24 mouse cellular contexts compared by ENCODE assay signal in the genomic region with DNA sequence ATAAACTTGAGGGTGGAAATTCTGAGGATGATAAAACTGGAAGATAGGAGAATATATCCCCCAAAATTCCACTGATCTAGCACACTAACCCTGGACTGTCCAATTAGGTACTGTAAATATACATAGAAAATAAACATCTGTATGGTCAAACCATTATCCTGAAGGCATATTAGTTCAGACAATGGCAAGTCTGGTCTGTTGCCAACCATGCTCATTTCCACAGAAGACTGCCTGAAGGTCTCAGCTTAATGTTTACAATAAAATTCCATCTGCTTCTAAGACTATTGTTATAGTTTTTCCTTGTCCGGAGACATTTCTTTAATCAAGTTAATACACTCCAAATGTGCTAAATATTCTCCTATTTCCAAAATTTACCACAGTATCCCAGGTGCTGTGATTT.
"Had no signal": no experiment of that assay in that cellular context is flagged by ENCODE, and none has a peak within 500 bp of the region (broad histone marks: within the 10 kb centered on the region; RNA-seq: fewer than 3 reads in every experiment).

No protein-coding gene starts in this region.

- H3K9ac ChIP-seq: heart, embryonic 12.5 days; hindbrain, embryonic 12.5 days; hindbrain, embryonic 14.5 days; intestine, embryonic 15.5 days; limb, embryonic 12.5 days had no signal

- H3K36me3 ChIP-seq: heart, embryonic 10.5 days; heart, embryonic 12.5 days; hindbrain, embryonic 10.5 days; hindbrain, embryonic 12.5 days; intestine, embryonic 15.5 days; limb, embryonic 10.5 days; limb, embryonic 12.5 days had no signal

- H3K27ac ChIP-seq: gastrocnemius, adult 2 months; heart, embryonic 10.5 days; hindbrain, embryonic 10.5 days; hindbrain, embryonic 12.5 days; hindbrain, embryonic 14.5 days; intestine, embryonic 15.5 days; layer of hippocampus, adult 2 months; left cerebral cortex, adult 2 months; limb, embryonic 10.5 days; limb, embryonic 12.5 days had no signal

- ATAC-seq: hindbrain, embryonic 16.5 days; inflammation-experienced regulatory T-cells, adult 6 months; intestine, embryonic 15.5 days; intestine, postnatal 0 days had no signal

- H3K4me3 ChIP-seq: gastrocnemius, adult 2 months; heart, embryonic 10.5 days; heart, embryonic 12.5 days; hindbrain, embryonic 10.5 days; hindbrain, embryonic 12.5 days; intestine, embryonic 15.5 days; layer of hippocampus, adult 2 months; left cerebral cortex, adult 2 months; limb, embryonic 10.5 days; limb, embryonic 12.5 days had no signal

- H3K4me2 ChIP-seq: heart, embryonic 12.5 days; hindbrain, embryonic 12.5 days; hindbrain, embryonic 14.5 days; intestine, embryonic 15.5 days; limb, embryonic 12.5 days had no signal

- H3K9me3 ChIP-seq: heart, embryonic 10.5 days; heart, embryonic 12.5 days; hindbrain, embryonic 10.5 days; hindbrain, embryonic 12.5 days; intestine, embryonic 15.5 days; limb, embryonic 10.5 days; limb, embryonic 12.5 days had no signal

- H3K4me1 ChIP-seq: heart, embryonic 10.5 days; heart, embryonic 12.5 days; hindbrain, embryonic 10.5 days; hindbrain, embryonic 12.5 days; intestine, embryonic 15.5 days; limb, embryonic 10.5 days; limb, embryonic 12.5 days had no signal

- DNase-seq: gastrocnemius, adult 2 months; gastrocnemius, postnatal 10 days; gastrocnemius, postnatal 25 days; heart, adult 18-20 months; heart, postnatal 10 days; heart, postnatal 4 days; kidney, adult 18-20 months; kidney, adult 8-10 months; kidney, postnatal 10 days; kidney, postnatal 25 days; kidney, postnatal 4 days had no signal

- H3K27me3 ChIP-seq: heart, embryonic 12.5 days; hindbrain, embryonic 12.5 days; intestine, embryonic 15.5 days; limb, embryonic 12.5 days had no signal
